Mouse (Mus musculus): ENCODE data around the gene Cabp4.
"Not testable (repeated sequence)": the region's sequence is repeated elsewhere in the genome, so short reads cannot be mapped to it uniquely, and the experiment has no call there.

Cabp4 gene

GRCm38 (mm10) chr19:4146366-4147021, 2.7 kb upstream of the Cabp4 start:
- no peak for DNase-seq

DNA sequence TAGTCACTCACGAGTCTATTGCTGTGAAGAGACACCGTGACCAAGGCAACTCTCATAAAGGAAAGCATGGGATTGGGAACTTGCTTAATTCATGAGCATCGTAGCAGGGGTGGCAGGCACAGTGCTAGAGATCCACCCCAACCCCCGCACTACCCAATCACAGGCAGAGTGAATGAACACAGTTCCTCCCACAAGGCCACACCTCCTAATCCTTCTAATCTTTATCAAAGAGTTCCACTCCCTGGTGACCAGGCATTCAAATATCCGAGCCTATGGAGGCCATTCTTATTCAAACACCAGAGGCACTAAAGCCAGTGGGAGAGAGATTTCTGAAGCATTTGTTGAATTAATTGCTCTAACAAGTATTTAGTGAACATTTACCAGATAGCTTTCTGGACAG, 2.1 kb upstream of the Cabp4 start:
- DNase-seq = no peak

DNA sequence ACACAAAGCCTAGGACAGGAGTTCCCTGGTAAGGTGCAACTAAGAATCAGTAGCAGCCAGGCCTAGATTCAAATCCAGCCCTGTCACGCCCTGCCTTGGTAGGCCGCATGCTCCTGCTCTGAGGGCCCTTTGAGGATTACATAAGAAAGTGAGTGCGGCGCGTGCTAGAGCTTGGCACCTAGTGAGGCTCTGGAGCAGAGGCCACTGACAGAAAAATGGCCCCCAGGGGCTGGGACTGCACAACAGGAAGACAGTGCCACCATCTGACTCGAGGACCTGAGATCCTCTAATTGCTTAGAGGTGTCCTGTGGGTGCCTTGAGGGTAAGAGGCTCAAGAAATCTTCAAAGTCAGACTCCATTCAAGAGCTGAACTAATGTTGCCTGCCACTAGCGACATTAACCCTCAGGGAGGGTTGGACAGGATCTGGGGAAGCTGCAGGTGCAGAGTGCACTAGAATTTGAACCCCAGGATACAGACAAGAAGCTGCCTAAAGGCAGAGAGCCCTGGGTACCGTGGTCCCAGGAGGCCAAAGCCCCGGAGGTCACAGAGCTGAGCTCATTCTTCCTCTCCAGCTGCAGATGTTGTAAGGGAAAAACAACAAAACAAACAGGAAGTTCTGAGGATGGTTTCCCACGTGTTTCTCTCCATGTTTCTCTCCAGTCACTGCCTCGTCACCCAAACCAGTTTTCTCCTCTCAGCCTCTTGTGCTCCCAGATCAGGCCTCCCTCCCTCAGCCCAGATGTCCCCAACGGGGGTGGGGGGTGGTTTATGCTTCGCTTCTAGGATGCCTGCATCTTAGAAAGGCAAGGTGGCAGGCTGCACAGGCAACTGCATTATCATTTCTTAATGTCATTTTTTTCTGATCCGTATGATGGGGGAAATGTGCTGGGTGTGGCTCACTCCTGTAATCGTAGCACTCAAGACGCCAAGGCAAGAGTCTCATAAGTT, 991 bp upstream of the Cabp4 start:
- DNase-seq = peak; percentile 41

DNA sequence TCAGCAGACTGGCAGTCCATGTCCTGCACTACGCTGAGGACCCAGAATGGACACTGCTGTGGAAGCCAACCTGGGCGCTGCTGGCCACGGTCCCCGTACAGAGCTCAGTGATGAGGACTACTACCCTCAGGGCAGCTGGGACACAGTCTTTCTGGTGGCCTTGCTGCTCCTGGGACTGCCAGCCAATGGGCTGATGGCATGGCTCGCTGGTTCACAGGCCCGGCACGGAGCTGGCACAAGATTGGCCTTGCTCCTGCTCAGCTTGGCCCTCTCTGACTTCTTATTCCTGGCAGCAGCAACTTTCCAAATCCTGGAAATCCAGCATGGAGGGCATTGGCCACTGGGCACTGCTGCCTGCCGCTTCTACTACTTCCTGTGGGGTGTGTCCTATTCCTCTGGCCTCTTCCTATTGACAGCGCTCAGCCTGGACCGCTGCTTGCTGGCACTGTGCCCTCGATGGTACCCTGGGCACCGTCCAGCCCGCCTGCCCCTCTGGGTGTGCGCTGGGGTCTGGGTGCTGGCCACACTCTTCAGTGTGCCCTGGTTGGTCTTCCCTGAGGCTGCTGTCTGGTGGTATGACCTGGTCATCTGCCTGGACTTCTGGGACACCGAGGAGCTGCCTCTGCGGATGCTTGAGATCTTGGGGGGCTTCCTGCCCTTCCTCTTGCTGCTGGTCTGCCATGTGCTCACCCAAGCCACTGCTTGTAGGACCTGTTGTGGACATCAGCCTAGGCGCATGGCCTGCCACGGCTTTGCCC, 1.2 kb downstream of the Cabp4 start:
- no peak for DNase-seq

DNA sequence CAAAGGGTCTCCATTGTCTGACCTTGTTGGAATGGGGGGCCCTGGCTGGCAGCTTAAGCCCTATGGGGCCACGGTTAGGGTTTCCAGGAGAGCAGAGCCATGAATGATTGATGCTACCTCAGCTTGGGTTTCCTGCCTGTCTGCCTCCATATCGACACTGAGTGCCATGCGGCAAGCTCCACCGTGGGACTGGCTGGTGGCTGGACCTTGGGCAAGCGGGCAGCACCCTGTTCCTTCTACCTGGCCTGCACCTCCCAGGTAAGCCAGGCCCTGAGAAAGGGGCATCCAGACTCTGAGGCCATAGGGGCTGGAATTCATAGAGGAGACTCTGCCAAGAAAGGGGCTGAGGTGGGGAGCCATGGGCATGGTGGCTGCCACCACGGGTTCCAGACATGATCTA, 3.7 kb downstream of the Cabp4 start:
- no peak for DNase-seq

DNA sequence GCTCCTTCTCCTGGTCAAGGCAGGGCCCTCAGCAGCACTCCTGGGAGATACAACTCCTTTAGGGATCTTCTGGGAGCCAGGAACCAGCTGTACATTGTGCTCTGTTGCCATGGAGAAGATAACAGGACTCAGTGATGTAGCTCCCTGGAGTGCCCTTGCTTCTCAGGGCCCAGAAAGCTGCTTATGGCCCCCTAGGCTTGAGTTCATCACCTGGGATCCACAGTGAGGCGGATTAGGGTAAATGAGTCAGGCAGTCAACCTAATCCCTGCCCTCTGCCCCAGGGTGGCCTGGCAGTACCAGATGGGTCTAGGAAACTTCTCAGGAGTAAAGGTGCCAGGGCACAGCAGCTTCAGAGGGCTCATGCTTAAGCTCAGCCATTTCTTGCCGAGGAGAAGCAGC, 4.4 kb downstream of the Cabp4 start, which contains the start of gene Gpr152:
Gpr152 (plus strand) TSS at position 342 of the 400 bp plus-strand sequence.
- DNase-seq = no peak

DNA sequence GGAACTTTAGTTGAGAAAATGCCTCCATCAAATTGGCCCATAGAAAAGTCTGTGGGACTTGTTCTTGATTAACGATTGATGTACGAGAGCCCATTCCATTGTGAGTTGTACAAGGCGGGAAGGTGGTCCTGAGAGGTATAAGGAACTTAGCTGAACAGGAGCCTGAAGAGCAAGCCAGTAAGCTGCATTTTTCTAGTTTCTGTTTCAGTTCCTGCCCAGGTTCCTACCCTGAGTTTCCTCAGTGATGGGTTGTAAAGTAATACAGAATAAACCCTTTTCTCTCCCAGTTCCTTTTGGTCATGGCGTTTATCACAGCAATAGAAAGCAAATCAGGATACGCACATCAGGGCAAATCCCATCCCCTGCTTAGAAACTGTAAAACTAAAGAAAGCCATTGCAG, 5.9 kb downstream of the Cabp4 start:
- no peak for DNase-seq

- DNase-seq = no peak
These were observed 7.4 kb downstream of the Cabp4 start for GRCm38 (mm10) chr19:4136463-4136862.

GRCm38 (mm10) chr19:4135963-4136345, 7.9 kb downstream of the Cabp4 start:
- DNase-seq = not testable (repeated sequence)

GRCm38 (mm10) chr19:4135229-4135962, 8.4 kb downstream of the Cabp4 start:
- not testable (repeated sequence) for DNase-seq

- no peak for DNase-seq
These were observed 9.5 kb downstream of the Cabp4 start for GRCm38 (mm10) chr19:4134354-4134753.

DNA sequence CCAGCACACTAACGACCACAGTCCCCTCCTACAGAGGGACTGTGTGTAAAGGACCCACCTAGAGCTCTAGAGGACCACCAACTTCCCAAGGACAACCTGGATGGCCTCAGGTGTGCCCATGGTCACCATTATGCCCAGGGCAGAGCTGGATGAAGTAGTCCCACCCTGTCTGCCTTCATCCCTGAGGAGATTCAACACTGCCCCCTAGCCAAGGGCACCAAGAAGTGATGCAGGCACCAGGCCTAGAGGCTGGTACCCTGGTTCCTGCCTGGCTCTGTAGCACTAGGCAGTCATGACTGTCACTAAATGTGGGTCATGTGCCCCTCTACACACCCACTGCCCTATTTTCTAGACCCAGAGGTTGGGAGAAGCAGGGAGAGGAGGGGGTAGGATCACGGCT, 12.1 kb downstream of the Cabp4 start:
- DNase-seq = no peak

- no peak for DNase-seq
These were observed 12.8 kb downstream of the Cabp4 start for GRCm38 (mm10) chr19:4131075-4131474.

DNA sequence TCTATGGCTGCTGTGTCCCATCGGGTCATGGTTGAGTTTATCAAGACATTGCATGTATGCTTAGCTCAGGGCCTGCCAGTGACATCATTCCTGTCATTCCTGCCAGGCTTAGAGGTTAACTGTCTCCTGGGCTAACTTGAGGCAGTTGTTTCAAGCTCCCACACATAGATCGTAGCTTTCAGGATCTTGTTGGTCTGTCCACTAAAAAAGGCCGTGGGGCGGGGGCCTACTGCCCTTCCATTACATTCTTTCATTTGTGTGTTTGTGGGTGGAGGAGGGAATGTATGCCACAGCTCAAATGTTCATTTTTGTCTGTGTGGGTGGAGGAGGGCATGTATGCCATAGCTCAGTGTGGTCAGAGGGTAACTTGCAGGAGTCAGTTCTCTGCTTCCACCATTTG, 13.7 kb downstream of the Cabp4 start:
- no peak for DNase-seq

DNA sequence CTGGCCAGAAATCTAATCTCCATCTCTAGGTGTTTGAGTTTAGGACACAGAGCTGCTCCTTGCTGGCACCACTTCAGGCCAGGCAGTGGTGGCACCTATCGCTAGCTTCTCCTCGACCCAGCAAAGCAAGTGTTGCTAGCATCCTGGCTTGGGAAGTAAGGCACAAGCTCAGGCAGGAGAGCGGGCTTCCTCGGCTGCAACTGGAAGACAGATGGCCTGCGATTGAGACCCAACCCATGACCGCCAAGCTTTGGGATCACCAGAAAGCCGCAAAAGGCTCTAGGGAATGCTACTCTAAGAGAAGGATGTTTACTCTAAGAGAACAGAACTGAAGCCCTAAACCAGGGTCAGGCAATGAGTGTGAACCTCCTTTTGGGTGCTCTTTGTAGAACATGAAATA, 14.4 kb downstream of the Cabp4 start:
- no peak for DNase-seq

GRCm38 (mm10) chr19:4126759-4127495, 16.9 kb downstream of the Cabp4 start:
- peak; percentile 40 for DNase-seq

DNA sequence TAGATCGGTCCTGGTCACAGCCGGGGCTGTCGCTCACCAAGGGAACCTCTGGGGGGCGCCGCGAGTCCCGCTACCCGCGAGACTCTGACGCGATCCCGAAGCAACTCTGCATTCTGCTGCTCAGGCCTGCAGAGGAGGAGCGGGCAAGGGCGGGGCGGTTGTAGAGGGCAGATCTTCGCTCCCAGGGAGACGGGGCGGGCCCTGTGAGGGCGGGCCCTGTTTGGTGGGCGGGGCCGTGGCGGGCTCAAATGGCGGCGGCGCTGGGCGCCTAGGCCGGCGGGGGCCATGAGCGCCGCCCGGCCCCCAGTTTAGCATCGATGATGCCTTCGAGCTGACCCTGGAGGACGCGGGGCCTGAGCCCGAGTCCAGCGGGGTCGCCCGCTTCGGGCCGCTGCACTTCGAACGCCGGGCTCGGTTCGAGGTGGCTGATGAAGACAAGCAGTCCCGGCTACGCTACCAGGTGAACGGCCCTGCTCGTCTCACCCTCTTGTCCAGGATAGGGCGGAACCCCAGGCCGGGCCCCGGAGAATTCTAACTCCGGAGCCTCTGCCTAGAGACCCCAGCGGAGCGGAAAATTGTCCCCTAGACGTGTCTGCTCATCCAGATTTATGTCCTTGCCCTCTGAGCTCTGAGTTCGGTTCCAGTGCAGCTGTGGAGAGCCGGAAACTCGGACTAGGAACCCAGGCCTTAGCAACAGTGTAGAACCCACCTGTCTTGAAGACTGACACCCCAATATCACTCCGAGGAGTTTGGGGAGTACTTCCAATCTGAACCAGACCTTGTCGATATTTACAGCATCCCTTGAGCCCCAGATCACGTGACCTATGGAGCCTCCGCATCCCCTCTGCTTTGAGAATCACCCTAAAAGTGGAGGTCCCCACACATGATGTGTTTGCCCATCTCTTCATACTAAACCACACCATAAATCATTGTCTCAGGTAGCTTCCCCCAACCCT, 17.8 kb downstream of the Cabp4 start, which contains the start of gene Aip:
Aip (minus strand) TSS at position 118 of the 956 bp plus-strand sequence.
- DNase-seq = peak; percentile 99

DNA sequence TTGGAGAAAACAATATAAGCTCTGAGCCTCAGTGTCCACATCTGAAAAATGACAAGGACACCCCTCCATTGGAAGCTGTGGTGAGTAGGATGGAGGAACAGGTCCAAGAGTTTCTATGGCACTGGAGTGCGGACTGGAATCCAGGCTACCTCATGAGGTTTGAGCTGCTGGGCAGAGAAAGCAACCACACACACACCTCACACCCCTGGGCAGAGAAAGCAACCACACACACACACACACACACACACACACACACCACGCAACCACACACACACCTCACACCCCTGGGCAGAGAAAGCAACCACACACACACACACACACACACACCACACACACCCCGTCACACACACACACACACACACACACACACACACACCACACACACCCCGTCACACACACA, 18.6 kb downstream of the Cabp4 start:
- not testable (repeated sequence) for DNase-seq

DNA sequence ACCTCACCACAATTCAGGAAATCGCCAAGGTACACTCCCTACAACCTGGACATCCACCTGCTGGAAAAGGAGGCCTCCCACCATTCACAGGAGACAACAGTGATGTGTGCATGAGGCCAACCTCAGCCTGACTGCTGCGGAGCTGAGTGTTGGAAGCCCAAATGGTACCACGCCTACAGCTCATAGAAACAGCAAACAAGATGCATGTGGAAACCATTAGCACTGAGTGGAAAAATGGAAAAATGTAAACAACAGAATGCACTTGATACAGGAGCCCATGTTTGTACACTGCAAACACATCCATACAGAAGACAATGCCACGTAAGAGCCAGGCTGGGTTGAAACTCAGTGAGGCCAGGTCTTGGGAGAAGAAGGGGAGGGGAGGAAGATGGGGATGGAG, 19.4 kb downstream of the Cabp4 start:
- DNase-seq = no peak
